Mouse (Mus musculus) midbrain, postnatal 0 days (tissue): Measurements from ENCODE around the gene Gm16405. TPM values are rescaled to one million over a fixed set of nuclear protein-coding genes. Genes with fewer than 3 reads are reported as not detected.
"Not testable (repeated sequence)": the region's sequence is repeated elsewhere in the genome, so short reads cannot be mapped to it uniquely, and the experiment has no call there.

Experiments
- ATAC-seq: fragments of 200-750 bp; cut with Nextera tagmentation; 2 replicates; pipeline ENCODE4 v1.8.0; 2017; ENCODE audit warnings: moderate number of reproducible peaks, mild to moderate bottlenecking, moderate TSS enrichment, moderate library complexity; ENCODE audit not compliant: low FRiP score
- DNase-seq: peaks from one replicate; pipeline ENCODE4 v3.0.0-alpha.2; 2015; ENCODE audit warnings: low spot score
- H3K27ac ChIP-seq: fragments of 300-500 bp; sonication (generic); 2 replicates; pipeline ENCODE4 v1.5.1; 2014; ENCODE audit warnings: low read depth, mild to moderate bottlenecking, low read length, mixed read lengths
- H3K27me3 ChIP-seq: fragments of 300-500 bp; sonication (generic); 2 replicates; pipeline ENCODE4 v1.6.1; 2014; ENCODE audit warnings: low read length, control low read depth, mixed read lengths; ENCODE audit not compliant: insufficient read depth
- H3K36me3 ChIP-seq: fragments of 300-500 bp; sonication (generic); 2 replicates; pipeline ENCODE4 v1.6.1; 2014; ENCODE audit warnings: low read length, control low read depth, mixed read lengths; ENCODE audit not compliant: insufficient read depth
- H3K4me1 ChIP-seq: fragments of 300-500 bp; sonication (generic); 2 replicates; pipeline ENCODE4 v1.6.1; 2014; ENCODE audit warnings: mild to moderate bottlenecking, control low read depth, antibody characterized with exemption, low read length, mixed read lengths; ENCODE audit not compliant: insufficient read depth
- H3K4me2 ChIP-seq: fragments of 300-500 bp; sonication (generic); 2 replicates; pipeline ENCODE4 v1.6.1; 2014; ENCODE audit warnings: low read depth, mild to moderate bottlenecking, low read length, mixed read lengths; ENCODE audit not compliant: poor library complexity, severe bottlenecking
- H3K4me3 ChIP-seq: fragments of 300-500 bp; sonication (generic); 2 replicates; pipeline ENCODE4 v1.5.1; 2014; ENCODE audit warnings: low read depth, mild to moderate bottlenecking, low read length, moderate library complexity
- H3K9ac ChIP-seq: fragments of 300-500 bp; sonication (generic); replicated peaks from 2 replicates; pipeline ENCODE4 v1.6.1; 2014; ENCODE audit warnings: mild to moderate bottlenecking, low read length, moderate library complexity, mixed read lengths; ENCODE audit not compliant: poor library complexity, severe bottlenecking
- H3K9me3 ChIP-seq: fragments of 300-500 bp; sonication (generic); 2 replicates; pipeline ENCODE4 v1.6.1; 2016; ENCODE audit warnings: low read length, control low read depth
- WGBS: fragments of 180-500 bp; shearing (Covaris S2); extraction: QIAGEN DNeasy Blood & Tissue Kit; methylation state at CpG from one replicate; pipeline ENCODE4 v1.1.7; 2014; 5-methylcytosine and 5-hydroxymethylcytosine counted together
- polyA plus RNA-seq: library from polyadenylated mRNA; unstranded; fragments of >200 nt; fragmentation: Nextera tagmentation; extraction: Ambion mirVana; gene quantifications from 2 replicates; pipeline ENCODE4 v1.2.1, GENCODE M21; 2015
- total RNA-seq: library from RNA; depleted of rRNA; stranded (reverse); fragments of >200 nt; gene quantifications from 2 replicates; pipeline ENCODE4 v1.2.3, GENCODE M21; 2014; rRNA removed

The Gm16405 gene
- not detected in 2 replicates for total RNA-seq
- polyA plus RNA-seq: not detected in 2 replicates

DNA sequence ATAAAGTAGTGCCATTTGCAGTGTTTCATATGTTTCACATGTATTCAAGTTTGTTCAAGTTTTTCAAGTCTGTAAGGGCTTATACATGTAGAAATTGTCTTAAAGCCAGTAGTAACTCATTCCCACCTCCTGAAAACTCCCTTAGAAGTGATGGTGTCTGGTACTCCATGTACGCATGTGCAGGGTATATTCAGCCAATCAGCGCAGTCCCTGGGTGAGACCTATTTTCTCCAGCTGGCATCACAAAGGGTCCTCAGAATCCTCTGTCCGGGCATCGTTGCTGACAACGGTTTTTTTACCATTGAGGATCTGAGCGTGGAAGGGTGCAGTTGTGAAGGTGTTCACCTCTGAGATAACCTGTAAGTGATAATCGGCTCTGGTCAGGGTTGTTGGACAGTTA is at the start of gene Gm16405:
Gene Gm16405 (plus strand): TSS at position 301 of the 400 bp plus-strand sequence.
- not testable (repeated sequence) for ATAC-seq, H3K27me3 ChIP-seq, H3K27ac ChIP-seq, H3K4me1 ChIP-seq, H3K9me3 ChIP-seq, H3K4me2 ChIP-seq, DNase-seq, H3K9ac ChIP-seq, H3K36me3 ChIP-seq, H3K4me3 ChIP-seq
- WGBS: no CpG with 5 or more reads among the region's 7 CpGs

Other genes starting within 250 kb of the Gm16405 start
- not detected in 2 replicates for gene Gm16430, start 91.0 kb downstream of the Gm16405 start, total RNA-seq
- gene Gm16430, start 91.0 kb downstream of the Gm16405 start, polyA plus RNA-seq: not detected in 2 replicates